ENCODE assay signal across 12 mouse cellular contexts in genomic region chr2:159270221-159271080, GRCm38 (mm10).
DNase-seq lines count a peak whose midpoint lies in the region; ATAC-seq lines count a peak whose summit lies in the region.
"Had no signal": no experiment of that assay in that cellular context is flagged by ENCODE, and none has a peak within 500 bp of the region (broad histone marks: within the 10 kb centered on the region; RNA-seq: fewer than 3 reads in every experiment).

No protein-coding gene starts in this region.

- H3K27ac ChIP-seq in embryonic facial prominence, embryonic 13.5 days: peak overlapping the region; percentile 39; the same call in 1 of the 2 replicates
- H3K27ac ChIP-seq in kidney, embryonic 16.5 days (ENCODE audit: low read length): peak overlapping the region; percentile 73; the same call in 1 of the 2 replicates
- peak overlapping the region; percentile 22; the same call in 1 of the 2 replicates for H3K27ac ChIP-seq in limb, embryonic 15.5 days
- H3K27ac ChIP-seq in midbrain, embryonic 11.5 days (ENCODE audit: low read depth, low read length): no peak overlapping the region
- H3K27ac ChIP-seq: stomach, postnatal 0 days had no signal

- peaks cover 3% of the 10 kb centered on the region; the same call in 1 of the 2 replicates for H3K4me1 ChIP-seq in embryonic facial prominence, embryonic 13.5 days
- peaks cover 11% of the 10 kb centered on the region for H3K4me1 ChIP-seq in kidney, embryonic 16.5 days (ENCODE audit: insufficient read depth, low read length)
- peaks cover 6% of the 10 kb centered on the region; the same call in 1 of the 2 replicates for H3K4me1 ChIP-seq in limb, embryonic 15.5 days
- no peaks in the 10 kb centered on the region for H3K4me1 ChIP-seq in midbrain, embryonic 11.5 days (ENCODE audit: control insufficient read depth, insufficient read depth, low read length)
- H3K4me1 ChIP-seq: megakaryocyte, embryonic 14.5 days had no signal

- WGBS in embryonic facial prominence, embryonic 13.5 days: 39% methylated on average over 10 of the region's 10 CpGs
- 22% methylated on average over 10 of the region's 10 CpGs for WGBS in kidney, embryonic 16.5 days
- WGBS in limb, embryonic 15.5 days: 20% methylated on average over 10 of the region's 10 CpGs
- 82% methylated on average over 10 of the region's 10 CpGs for WGBS in midbrain, embryonic 11.5 days

- H3K27me3 ChIP-seq in embryonic facial prominence, embryonic 13.5 days: no peaks in the 10 kb centered on the region
- H3K27me3 ChIP-seq in kidney, embryonic 16.5 days (ENCODE audit: insufficient read depth, low read length): no peaks in the 10 kb centered on the region
- no peaks in the 10 kb centered on the region for H3K27me3 ChIP-seq in limb, embryonic 15.5 days
- no peaks in the 10 kb centered on the region for H3K27me3 ChIP-seq in midbrain, embryonic 11.5 days (ENCODE audit: control insufficient read depth, insufficient read depth, low read length)
- H3K27me3 ChIP-seq: CH12.LX; megakaryocyte, embryonic 14.5 days had no signal

- H3K9me3 ChIP-seq in embryonic facial prominence, embryonic 13.5 days: no peaks in the 10 kb centered on the region
- H3K9me3 ChIP-seq in kidney, embryonic 16.5 days (ENCODE audit: low read length): no peaks in the 10 kb centered on the region
- no peaks in the 10 kb centered on the region for H3K9me3 ChIP-seq in limb, embryonic 15.5 days
- H3K9me3 ChIP-seq in midbrain, embryonic 11.5 days (ENCODE audit: control insufficient read depth, low read length): no peaks in the 10 kb centered on the region

- H3K4me2 ChIP-seq in embryonic facial prominence, embryonic 13.5 days: no peak overlapping the region
- H3K4me2 ChIP-seq in kidney, embryonic 16.5 days (replicated peaks; ENCODE audit: low read depth, low read length): no peak overlapping the region
- H3K4me2 ChIP-seq in limb, embryonic 15.5 days: no peak overlapping the region
- no peak overlapping the region for H3K4me2 ChIP-seq in midbrain, embryonic 11.5 days

- DNase-seq in embryo, embryonic 10.5 days (ENCODE audit: low spot score): peak; percentile 46
- DNase-seq in midbrain, embryonic 11.5 days (ENCODE audit: low spot score, missing footprints): no peak
- DNase-seq in left cerebral cortex, postnatal 25 days (ENCODE audit: low spot score in 2 of 2): no peak
- DNase-seq in gastrocnemius, postnatal 10 days: no peak
- DNase-seq: adrenal gland, postnatal 25 days had no signal

- intact Hi-C loops in left cerebral cortex, postnatal 25 days (cut with DNase I): no loop called here

- no peak overlapping the region for H3K9ac ChIP-seq in embryonic facial prominence, embryonic 13.5 days
- H3K9ac ChIP-seq in kidney, embryonic 16.5 days (replicated peaks; ENCODE audit: low read length): no peak overlapping the region
- H3K9ac ChIP-seq in limb, embryonic 15.5 days: no peak overlapping the region
- H3K9ac ChIP-seq in midbrain, embryonic 11.5 days (ENCODE audit: low read length): no peak overlapping the region

- ATAC-seq in embryonic facial prominence, embryonic 13.5 days (ENCODE audit: insufficient number of reproducible peaks, insufficient read depth, low FRiP score, low TSS enrichment, low read depth): 0 out of 2 replicates have a peak, but pooled peaks have one; percentile 62
- peak; percentile 87 for ATAC-seq in kidney, embryonic 16.5 days (ENCODE audit: low FRiP score, low TSS enrichment)
- no peak for ATAC-seq in limb, embryonic 15.5 days (ENCODE audit: insufficient number of reproducible peaks, low FRiP score, low TSS enrichment, low read depth)
- ATAC-seq in midbrain, embryonic 11.5 days (ENCODE audit: low FRiP score): no peak

- H3K4me3 ChIP-seq in embryonic facial prominence, embryonic 13.5 days: no peak overlapping the region
- H3K4me3 ChIP-seq in kidney, embryonic 16.5 days (ENCODE audit: low read length): no peak overlapping the region
- H3K4me3 ChIP-seq in limb, embryonic 15.5 days: no peak overlapping the region
- H3K4me3 ChIP-seq in midbrain, embryonic 11.5 days (ENCODE audit: low read depth, low read length): no peak overlapping the region
- H3K4me3 ChIP-seq: megakaryocyte, embryonic 14.5 days; myocyte had no signal

- no peaks in the 10 kb centered on the region for H3K36me3 ChIP-seq in embryonic facial prominence, embryonic 13.5 days
- H3K36me3 ChIP-seq in kidney, embryonic 16.5 days (ENCODE audit: insufficient read depth, low read length): no peaks in the 10 kb centered on the region
- H3K36me3 ChIP-seq in limb, embryonic 15.5 days: no peaks in the 10 kb centered on the region
- H3K36me3 ChIP-seq in midbrain, embryonic 11.5 days (ENCODE audit: control insufficient read depth, insufficient read depth, low read length): no peaks in the 10 kb centered on the region

Comparison
In these comparisons a context has a peak if more than half of its experiments do, and no peak if none do; other contexts are left out.
1. ATAC-seq: peak in embryonic facial prominence, embryonic 13.5 days (single experiment) and kidney, embryonic 16.5 days (single experiment); none in limb, embryonic 15.5 days (single experiment) and midbrain, embryonic 11.5 days (single experiment).